Mouse (Mus musculus) kidney, adult 11 months (tissue): ENCODE results near the gene Ddah2.

Experiments used
- DNase-seq: peaks from one replicate; pipeline ENCODE4 v3.0.0; 2022

Gene Ddah2

GRCm38 (mm10) chr17:35082841-35083576 lies 24.2 kb downstream of the Ddah2 start:
- no peak for DNase-seq

DNA sequence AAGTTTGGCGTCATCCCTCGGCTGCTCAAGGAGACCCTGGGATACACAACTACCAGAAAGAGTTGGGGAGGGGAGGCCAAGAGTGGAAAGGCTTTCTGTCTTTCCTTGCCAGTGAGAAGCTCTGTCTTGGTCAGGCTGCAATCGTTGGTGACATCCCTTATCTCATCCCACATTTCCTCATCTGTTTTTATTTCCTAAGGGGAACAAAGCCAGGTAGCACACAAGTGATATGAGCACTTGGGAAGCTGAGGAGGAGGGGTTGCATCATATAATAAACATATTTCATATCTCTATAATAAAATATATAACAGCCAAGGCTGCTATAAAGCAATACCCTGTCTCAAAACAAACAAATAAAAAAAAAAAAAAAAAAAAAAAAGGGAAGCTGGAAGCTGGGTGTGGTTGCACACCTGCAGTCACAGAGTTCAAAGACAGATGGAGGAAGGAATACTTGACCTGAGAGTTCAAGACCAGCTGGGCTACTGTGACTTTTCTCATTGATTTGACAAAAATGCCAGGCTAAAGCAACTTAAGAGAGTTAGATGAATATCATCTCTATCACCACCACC lies 25.2 kb downstream of the Ddah2 start:
- DNase-seq: no peak

- no peak for DNase-seq
These were observed 26.5 kb downstream of the Ddah2 start, which contains the start of gene Ly6g6f for GRCm38 (mm10) chr17:35085208-35085865. Gene Ly6g6f (minus strand): TSS chr17:35085610.

DNA sequence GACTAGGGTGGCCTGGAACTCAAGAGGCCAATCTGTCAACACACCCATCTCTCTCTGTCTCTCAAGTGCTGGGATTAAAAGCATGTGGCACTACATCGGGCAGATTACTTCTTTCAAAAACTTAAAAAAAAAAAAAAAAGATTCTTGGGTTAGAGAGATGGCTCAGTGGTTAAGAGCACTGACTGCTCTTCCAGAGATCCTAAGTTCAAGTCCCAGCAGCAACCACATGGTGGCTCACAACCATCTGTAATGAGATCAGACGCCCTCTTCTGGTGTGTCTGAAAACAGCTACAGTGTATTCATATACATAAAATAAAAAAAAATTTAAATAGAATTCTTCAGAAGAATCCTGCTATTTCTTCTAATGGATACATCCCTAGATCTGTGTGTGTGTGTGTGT lies 29.3 kb downstream of the Ddah2 start:
- DNase-seq: no peak

- peak; percentile 93 for DNase-seq
These were observed 30.2 kb downstream of the Ddah2 start, which contains the start of gene Abhd16a for GRCm38 (mm10) chr17:35088825-35089644. Gene Abhd16a (plus strand): TSS chr17:35089263.

- no peak for DNase-seq
These were observed 31.5 kb downstream of the Ddah2 start for GRCm38 (mm10) chr17:35090166-35090932.

DNA sequence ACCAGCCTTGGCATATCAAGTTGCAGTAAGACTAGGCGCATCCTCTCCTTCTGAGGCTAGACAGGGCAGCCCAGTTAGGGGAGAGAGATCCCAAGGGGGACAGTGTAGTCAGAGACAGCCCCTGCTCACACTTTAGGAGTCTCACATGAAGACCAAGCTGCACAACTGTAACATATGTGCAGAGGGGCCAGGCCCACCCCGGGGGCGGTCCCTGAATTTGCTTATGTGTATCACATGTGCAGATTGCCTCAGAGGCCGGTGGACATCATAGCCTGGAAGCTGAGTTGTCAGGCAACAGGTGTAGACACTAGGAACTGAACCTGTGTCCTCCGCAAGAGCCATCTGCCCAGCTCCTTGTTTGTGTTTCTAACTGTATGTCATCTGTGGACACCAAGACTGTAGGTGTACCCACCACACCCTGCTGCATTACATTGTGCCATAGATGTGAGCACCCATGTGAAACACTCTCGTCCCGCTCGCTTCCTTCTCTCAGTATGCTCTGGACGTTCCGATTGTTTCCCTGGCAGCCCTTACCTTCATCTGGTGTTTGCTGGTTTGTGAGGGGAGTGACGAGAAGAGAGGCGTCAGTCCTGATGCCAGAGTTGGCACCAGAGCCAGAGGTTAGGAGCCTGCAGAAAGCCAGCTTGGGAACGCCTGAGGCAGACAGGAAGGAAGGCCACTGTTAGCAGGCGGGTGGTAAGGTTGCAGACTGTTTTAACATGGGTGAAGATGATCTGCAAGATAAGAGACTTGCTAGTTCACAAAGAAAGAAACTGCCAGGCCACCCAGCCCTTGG lies 33.8 kb downstream of the Ddah2 start:
- no peak for DNase-seq

DNA sequence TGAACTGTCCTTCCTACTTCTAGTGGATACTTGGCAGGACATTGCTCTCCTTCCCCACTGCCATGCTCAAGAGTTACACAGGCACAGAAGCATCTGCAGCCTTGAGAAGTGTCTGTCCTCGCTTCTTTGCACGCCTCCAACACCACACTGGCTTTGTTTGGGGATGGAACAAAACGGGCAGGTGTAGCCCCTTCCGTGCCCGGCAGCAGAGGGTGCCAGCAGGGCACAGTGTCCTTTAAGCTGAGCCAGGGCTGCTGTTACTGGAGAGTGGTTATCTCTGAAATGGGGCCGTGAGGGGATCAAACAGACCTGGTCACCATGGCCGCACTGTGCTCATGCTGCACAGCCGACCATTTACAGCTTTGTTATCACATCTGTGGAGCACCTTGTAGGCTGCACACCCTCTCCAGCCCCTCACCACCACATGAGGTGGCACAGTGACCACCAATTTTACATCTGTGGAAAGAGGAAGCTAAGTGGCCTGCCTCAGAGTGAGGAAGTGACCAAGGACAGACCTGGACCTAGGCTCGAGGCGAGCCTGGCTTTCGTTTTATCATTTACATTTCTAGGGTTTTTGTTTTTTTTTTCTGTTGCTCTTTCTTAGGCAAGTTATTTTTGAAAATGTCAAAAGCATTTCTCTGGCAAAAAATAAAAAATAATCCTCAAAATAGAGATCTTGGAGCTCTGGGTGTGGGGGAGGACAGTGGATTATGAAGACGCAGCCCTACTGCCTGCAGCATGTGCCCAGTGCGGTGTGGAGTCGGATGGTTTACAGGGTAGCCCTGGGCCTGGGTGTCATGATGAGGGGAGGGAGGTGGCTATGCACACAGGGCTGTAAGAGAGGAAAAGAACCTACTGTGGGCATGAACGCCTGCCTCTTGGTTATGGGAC lies 35.9 kb downstream of the Ddah2 start:
- no peak for DNase-seq

GRCm38 (mm10) chr17:35096597-35096996 lies 37.8 kb downstream of the Ddah2 start:
- DNase-seq: no peak

DNA sequence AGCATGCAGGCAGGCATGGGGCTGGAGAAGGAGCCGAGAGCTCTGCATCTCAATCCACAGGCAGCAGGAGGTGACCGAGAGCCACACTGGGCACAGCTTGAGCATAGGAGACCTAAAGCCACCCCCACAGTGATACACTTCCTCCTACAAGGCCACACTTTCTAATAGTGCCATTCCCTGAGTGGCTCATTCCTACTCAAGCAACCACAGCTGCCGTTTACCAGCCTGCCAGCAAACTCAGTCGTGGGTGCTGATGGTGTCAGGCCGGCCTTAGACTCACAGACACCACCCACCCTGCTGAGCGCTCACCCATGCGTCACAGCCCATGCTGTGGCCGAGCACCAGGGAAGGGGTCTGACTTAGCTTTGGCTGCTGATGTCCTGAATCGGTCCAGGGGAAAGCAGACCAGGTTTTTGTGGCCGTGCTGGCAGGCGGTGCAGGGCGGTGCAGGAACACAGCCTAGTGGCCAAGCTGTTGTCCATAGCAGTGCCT lies 38.4 kb downstream of the Ddah2 start:
- DNase-seq: no peak

GRCm38 (mm10) chr17:35100196-35100765 lies 41.4 kb downstream of the Ddah2 start:
- DNase-seq: peak; percentile 49

GRCm38 (mm10) chr17:35101161-35101560 lies 42.3 kb downstream of the Ddah2 start:
- DNase-seq: no peak

GRCm38 (mm10) chr17:35102299-35102698 lies 43.5 kb downstream of the Ddah2 start:
- no peak for DNase-seq

- peak; percentile 85 for DNase-seq
These were observed 44.4 kb downstream of the Ddah2 start for GRCm38 (mm10) chr17:35103221-35103690.

GRCm38 (mm10) chr17:35104079-35104478 lies 45.2 kb downstream of the Ddah2 start:
- DNase-seq: no peak

DNA sequence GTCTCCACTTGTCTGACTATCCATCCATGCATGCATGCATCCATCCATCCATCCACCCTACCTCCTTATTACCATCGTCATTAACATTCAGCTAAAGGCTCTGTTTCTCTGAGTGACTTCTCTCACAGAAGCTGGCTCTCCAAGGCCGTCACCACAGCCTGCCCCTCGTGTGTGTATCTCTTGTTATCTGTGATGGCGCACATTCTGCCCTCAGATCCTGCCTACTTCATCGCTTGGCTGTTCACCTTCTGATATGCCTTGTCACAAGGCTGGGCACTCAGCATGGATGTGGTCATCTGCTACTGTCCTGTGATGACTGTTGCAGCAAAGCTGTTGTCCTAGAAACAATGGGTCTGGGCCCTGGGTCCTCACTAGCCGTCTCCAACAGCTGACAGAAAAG lies 45.9 kb downstream of the Ddah2 start:
- no peak for DNase-seq

DNA sequence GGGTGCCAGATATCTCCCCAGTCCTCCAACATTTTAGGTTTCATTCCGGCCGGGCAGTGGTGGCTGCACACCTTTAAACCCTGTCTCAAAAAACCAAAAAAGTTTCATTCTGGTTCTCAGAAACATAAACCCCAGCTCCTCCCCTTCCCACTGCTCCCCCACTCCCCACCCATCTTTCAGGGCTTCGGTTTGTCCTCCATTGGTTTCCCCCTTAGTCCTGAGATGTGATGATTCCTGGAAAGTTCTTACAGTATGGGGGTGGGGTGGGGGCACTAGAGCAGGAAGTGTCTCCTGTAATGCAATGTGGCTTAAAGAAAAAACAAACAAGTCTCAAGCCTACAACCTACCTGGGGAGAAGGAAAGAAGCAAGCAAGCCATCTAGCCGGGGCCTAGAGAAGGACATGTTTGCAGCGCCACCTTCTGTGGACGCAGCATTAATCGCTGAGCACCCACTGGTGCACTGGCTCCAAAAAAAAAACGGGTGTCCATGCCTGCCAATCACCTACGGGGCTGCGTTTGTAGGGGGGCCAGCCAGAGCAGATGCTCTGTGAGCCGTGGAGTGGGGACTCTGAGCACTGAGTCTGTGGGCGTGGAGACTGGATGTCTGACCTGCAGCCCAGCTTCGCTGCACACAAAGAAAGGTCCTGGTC lies 47.0 kb downstream of the Ddah2 start:
- peak; percentile 46 for DNase-seq

- DNase-seq: no peak
These were observed 47.7 kb downstream of the Ddah2 start for GRCm38 (mm10) chr17:35106522-35106921.

DNA sequence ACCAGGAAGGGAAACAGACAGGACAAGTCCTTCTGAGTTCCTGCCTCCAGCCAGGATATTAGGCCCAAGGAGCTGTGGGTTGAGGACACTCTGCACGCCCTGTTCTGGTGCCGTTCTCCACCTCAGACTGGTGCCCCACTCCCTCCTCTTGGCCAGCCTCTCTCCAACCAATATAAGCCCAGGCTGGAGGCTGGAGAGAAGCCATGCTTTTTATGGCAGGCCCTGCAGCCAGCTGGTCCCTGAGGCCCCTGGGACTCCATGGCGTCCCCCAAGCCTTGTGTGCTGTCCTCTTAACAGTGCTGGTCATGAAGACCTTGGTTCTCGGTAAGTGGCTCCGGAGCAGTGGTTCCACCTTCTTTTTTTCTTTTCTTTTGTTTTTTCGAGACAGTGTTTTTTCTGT lies 49.3 kb downstream of the Ddah2 start, which contains the start of gene Ly6g5c:
Ly6g5c (plus strand) TSS at position 183 of the 400 bp plus-strand sequence.
- DNase-seq: no peak
